Mouse (Mus musculus): ENCODE results near the gene Hcar2. TPM values are rescaled to one million over a fixed set of nuclear protein-coding genes. Genes with fewer than 3 reads are reported as not detected.

Hcar2 gene
- total RNA-seq, 1 experiment from 2014 or later = 9.5 TPM

- no peak for ATAC-seq (replicated peaks in 1 of 2; ENCODE audit: insufficient read depth in 1 of 2, low FRiP score in 2 of 2, low TSS enrichment in 1 of 2, low read depth in 1 of 2, poor library complexity in 2 of 2, severe bottlenecking in 2 of 2)
Measured at GRCm38 (mm10) chr5:123821264-123821571, 44.1 kb downstream of the Hcar2 start.

- ATAC-seq (replicated peaks in 1 of 2; ENCODE audit: insufficient read depth in 1 of 2, low FRiP score in 2 of 2, low TSS enrichment in 1 of 2, low read depth in 1 of 2, poor library complexity in 2 of 2, severe bottlenecking in 2 of 2) = peak; percentile 54 to 75; a peak in 3 of 4 replicates
Measured at GRCm38 (mm10) chr5:123820501-123821263, 44.6 kb downstream of the Hcar2 start.

- no peak for ATAC-seq (replicated peaks in 1 of 2; ENCODE audit: insufficient read depth in 1 of 2, low FRiP score in 2 of 2, low TSS enrichment in 1 of 2, low read depth in 1 of 2, poor library complexity in 2 of 2, severe bottlenecking in 2 of 2)
Measured at GRCm38 (mm10) chr5:123818941-123819577, 46.2 kb downstream of the Hcar2 start.

- ATAC-seq (replicated peaks in 1 of 2; ENCODE audit: insufficient read depth in 1 of 2, low FRiP score in 2 of 2, low TSS enrichment in 1 of 2, low read depth in 1 of 2, poor library complexity in 2 of 2, severe bottlenecking in 2 of 2) = no peak
Measured at GRCm38 (mm10) chr5:123816891-123817290, 48.4 kb downstream of the Hcar2 start.

Other genes with a start within 250 kb of the Hcar2 start
- 105 and 149 TPM in 2 replicates for gene Clip1, start 180.9 kb downstream of the Hcar2 start, total RNA-seq (2017)
- 95.3 and 116 TPM in 2 replicates for gene Zcchc8, start 144.4 kb downstream of the Hcar2 start, total RNA-seq (2017)
- 376 and 381 TPM in 2 replicates for gene Rsrc2, start 116.1 kb downstream of the Hcar2 start, total RNA-seq (2017)
- 37.5 and 38.5 TPM in 2 replicates for gene Kntc1, start 115.8 kb downstream of the Hcar2 start, total RNA-seq (2017)
- gene Hcar1, start 14.5 kb upstream of the Hcar2 start, total RNA-seq (2017) = not detected in 2 replicates
- 79.2 and 86.1 TPM in 2 replicates for gene Denr, start 41.7 kb upstream of the Hcar2 start, total RNA-seq (2017)
- 2.9 and 4.6 TPM in 2 replicates for gene Gm43518, start 61.9 kb upstream of the Hcar2 start, total RNA-seq (2017)
- 4.9 and 6.2 TPM in 2 replicates for gene Ccdc62, start 65.2 kb upstream of the Hcar2 start, total RNA-seq (2017)
- 36.8 and 47.0 TPM in 2 replicates for gene Hip1r, start 108.1 kb upstream of the Hcar2 start, total RNA-seq (2017)
- 20.4 and 22.2 TPM in 2 replicates for gene Vps37b, start 166.8 kb upstream of the Hcar2 start, total RNA-seq (2017)
- gene Abcb9, start 230.3 kb upstream of the Hcar2 start, total RNA-seq (2017) = 0.84 and 2.4 TPM in 2 replicates
- 7.9 and 13.8 TPM in 2 replicates for gene Ogfod2, start 246.8 kb upstream of the Hcar2 start, total RNA-seq (2017)

Measured in hematopoietic stem cell, adult 5-6 weeks (primary cell).